Mouse (Mus musculus): Measurements from ENCODE around the gene 1700020N01Rik. TPM values are rescaled to one million over a fixed set of nuclear protein-coding genes. Genes with fewer than 3 reads are reported as not detected.

The 1700020N01Rik gene
- total and polyA plus RNA-seq, 3 experiments: not detected

- DNase-seq (ENCODE audit: low spot score): no peak
- H3K27me3 ChIP-seq (ENCODE audit: insufficient read depth, low read length): peaks cover 19% of the 10 kb centered on the region; the same call in 1 of the 2 replicates
- TF ChIP-seq CTCF (IDR thresholded peaks at IDR 0.05; ENCODE audit: low read depth, low read length) (no peak), GATA2 (IDR thresholded peaks at IDR 0.05; ENCODE audit: borderline replicate concordance, low read depth, low read length) (no peak), TAL1 (conservative IDR thresholded peaks at IDR 0.05; ENCODE audit: low read depth, low read length) (no peak), POLR2AphosphoS5 (IDR thresholded peaks at IDR 0.05; ENCODE audit: insufficient replicate concordance, low read depth, low read length) (no peak), GATA1 (IDR thresholded peaks at IDR 0.05; ENCODE audit: borderline replicate concordance, low read length) (no peak)
Measured at GRCm38 (mm10) chr10:21552967-21553682, 39.8 kb upstream of the 1700020N01Rik start.

GRCm38 (mm10) chr10:21553683-21554035 is 39.3 kb upstream of the 1700020N01Rik start:
- no peak for ATAC-seq (ENCODE audit: extremely low read depth, insufficient number of reproducible peaks, low FRiP score, poor library complexity, severe bottlenecking)
- no peak for DNase-seq (ENCODE audit: low spot score)
- no peak overlapping the region for H3K4me3 ChIP-seq (ENCODE audit: low read depth, low read length)
- peaks cover 32% of the 10 kb centered on the region for H3K4me1 ChIP-seq (ENCODE audit: insufficient read depth, low read depth, low read length)
- H3K9me3 ChIP-seq (replicated peaks): no peaks in the 10 kb centered on the region
- no peaks in the 10 kb centered on the region for H3K36me3 ChIP-seq (replicated peaks)
- peaks cover 22% of the 10 kb centered on the region for H3K27me3 ChIP-seq (ENCODE audit: insufficient read depth, low read length)
- TF ChIP-seq POLR2AphosphoS5 (IDR thresholded peaks at IDR 0.05; ENCODE audit: insufficient replicate concordance, low read depth, low read length) (no peak), TAL1 (conservative IDR thresholded peaks at IDR 0.05; ENCODE audit: low read depth, low read length) (no peak), CTCF (IDR thresholded peaks at IDR 0.05; ENCODE audit: low read depth, low read length) (no peak), GATA2 (IDR thresholded peaks at IDR 0.05; ENCODE audit: borderline replicate concordance, low read depth, low read length) (no peak), GATA1 (IDR thresholded peaks at IDR 0.05; ENCODE audit: borderline replicate concordance, low read length) (no peak)

More at GRCm38 (mm10) chr10:21552967-21553682, 39.8 kb upstream of the 1700020N01Rik start:
- H3K9me3 ChIP-seq (replicated peaks): no peaks in the 10 kb centered on the region
- no peak overlapping the region for H3K4me3 ChIP-seq (ENCODE audit: low read depth, low read length)
- peaks cover 32% of the 10 kb centered on the region for H3K4me1 ChIP-seq (ENCODE audit: insufficient read depth, low read depth, low read length)
- ATAC-seq (ENCODE audit: extremely low read depth, insufficient number of reproducible peaks, low FRiP score, poor library complexity, severe bottlenecking): no peak
- no peaks in the 10 kb centered on the region for H3K36me3 ChIP-seq (replicated peaks)

GRCm38 (mm10) chr10:21554896-21555580 is 37.9 kb upstream of the 1700020N01Rik start:
- Histone ChIP-seq H3K36me3 (replicated peaks) (no peaks in the 10 kb centered on the region), H3K4me3 (ENCODE audit: low read depth, low read length) (no peak overlapping the region), H3K27me3 (ENCODE audit: insufficient read depth, low read length) (peaks cover 26% of the 10 kb centered on the region), H3K9me3 (replicated peaks) (no peaks in the 10 kb centered on the region), H3K4me1 (ENCODE audit: insufficient read depth, low read depth, low read length) (peaks cover 36% of the 10 kb centered on the region)
- TF ChIP-seq POLR2AphosphoS5 (IDR thresholded peaks at IDR 0.05; ENCODE audit: insufficient replicate concordance, low read depth, low read length): no peak
- no peak for TF ChIP-seq GATA2 (IDR thresholded peaks at IDR 0.05; ENCODE audit: borderline replicate concordance, low read depth, low read length)
- ATAC-seq (ENCODE audit: extremely low read depth, insufficient number of reproducible peaks, low FRiP score, poor library complexity, severe bottlenecking) (no peak), DNase-seq (ENCODE audit: low spot score) (no peak)

- Histone ChIP-seq H3K4me1 (ENCODE audit: insufficient read depth, low read depth, low read length) (peaks cover 15% of the 10 kb centered on the region), H3K9me3 (replicated peaks) (no peaks in the 10 kb centered on the region), H3K36me3 (replicated peaks) (no peaks in the 10 kb centered on the region), H3K27me3 (ENCODE audit: insufficient read depth, low read length) (peaks cover 33% of the 10 kb centered on the region), H3K4me3 (ENCODE audit: low read depth, low read length) (no peak overlapping the region)
- TF ChIP-seq GATA2 (IDR thresholded peaks at IDR 0.05; ENCODE audit: borderline replicate concordance, low read depth, low read length) (no peak), GATA1 (IDR thresholded peaks at IDR 0.05; ENCODE audit: borderline replicate concordance, low read length) (no peak), POLR2AphosphoS5 (IDR thresholded peaks at IDR 0.05; ENCODE audit: insufficient replicate concordance, low read depth, low read length) (no peak), TAL1 (conservative IDR thresholded peaks at IDR 0.05; ENCODE audit: low read depth, low read length) (no peak), CTCF (IDR thresholded peaks at IDR 0.05; ENCODE audit: low read depth, low read length) (no peak)
- no peak for ATAC-seq (ENCODE audit: extremely low read depth, insufficient number of reproducible peaks, low FRiP score, poor library complexity, severe bottlenecking)
- no peak for DNase-seq (ENCODE audit: low spot score)
Measured at GRCm38 (mm10) chr10:21559769-21560168, 33.2 kb upstream of the 1700020N01Rik start.

- Histone ChIP-seq H3K4me1 (ENCODE audit: insufficient read depth, low read depth, low read length) (peaks cover 8% of the 10 kb centered on the region), H3K27me3 (ENCODE audit: insufficient read depth, low read length) (peaks cover 29% of the 10 kb centered on the region), H3K4me3 (ENCODE audit: low read depth, low read length) (no peak overlapping the region), H3K9me3 (replicated peaks) (no peaks in the 10 kb centered on the region), H3K36me3 (replicated peaks) (no peaks in the 10 kb centered on the region)
- TF ChIP-seq CTCF (IDR thresholded peaks at IDR 0.05; ENCODE audit: low read depth, low read length) (no peak), GATA2 (IDR thresholded peaks at IDR 0.05; ENCODE audit: borderline replicate concordance, low read depth, low read length) (no peak), POLR2AphosphoS5 (IDR thresholded peaks at IDR 0.05; ENCODE audit: insufficient replicate concordance, low read depth, low read length) (no peak), TAL1 (conservative IDR thresholded peaks at IDR 0.05; ENCODE audit: low read depth, low read length) (no peak), GATA1 (IDR thresholded peaks at IDR 0.05; ENCODE audit: borderline replicate concordance, low read length) (no peak)
- ATAC-seq (ENCODE audit: extremely low read depth, insufficient number of reproducible peaks, low FRiP score, poor library complexity, severe bottlenecking): no peak
- no peak for DNase-seq (ENCODE audit: low spot score)
Measured at GRCm38 (mm10) chr10:21561181-21561580, 31.8 kb upstream of the 1700020N01Rik start.

- Histone ChIP-seq H3K27me3 (ENCODE audit: insufficient read depth, low read length) (peaks cover 25% of the 10 kb centered on the region), H3K4me3 (ENCODE audit: low read depth, low read length) (no peak overlapping the region), H3K9me3 (replicated peaks) (no peaks in the 10 kb centered on the region), H3K36me3 (replicated peaks) (no peaks in the 10 kb centered on the region), H3K4me1 (ENCODE audit: insufficient read depth, low read depth, low read length) (peaks cover 3% of the 10 kb centered on the region)
- DNase-seq (ENCODE audit: low spot score) (no peak), ATAC-seq (ENCODE audit: extremely low read depth, insufficient number of reproducible peaks, low FRiP score, poor library complexity, severe bottlenecking) (no peak)
- no peak for TF ChIP-seq GATA1 (IDR thresholded peaks at IDR 0.05; ENCODE audit: borderline replicate concordance, low read length)
- TF ChIP-seq TAL1 (conservative IDR thresholded peaks at IDR 0.05; ENCODE audit: low read depth, low read length): no peak
- TF ChIP-seq GATA2 (IDR thresholded peaks at IDR 0.05; ENCODE audit: borderline replicate concordance, low read depth, low read length): no peak
- no peak for TF ChIP-seq POLR2AphosphoS5 (IDR thresholded peaks at IDR 0.05; ENCODE audit: insufficient replicate concordance, low read depth, low read length)
- TF ChIP-seq CTCF (IDR thresholded peaks at IDR 0.05; ENCODE audit: low read depth, low read length): no peak
Measured at GRCm38 (mm10) chr10:21563446-21563845, 29.5 kb upstream of the 1700020N01Rik start.

All from G1E (cell line).